Mouse (Mus musculus) limb, embryonic 12.5 days (tissue): ENCODE measurements at regions not wholly inside any gene's neighbourhood (a gene's known extent, or its start where the extent isn't known, plus 50 kb on each side); places are given as distances from the start of the nearest gene placed in this dataset.

Source experiments
- ATAC-seq: fragments of 200-750 bp; cut with Nextera tagmentation; 2 replicates; pipeline ENCODE4 v1.8.0; 2017; ENCODE audit warnings: low read depth, moderate TSS enrichment; ENCODE audit not compliant: insufficient number of reproducible peaks, insufficient read depth, low FRiP score, low TSS enrichment
- H3K27ac ChIP-seq: fragments of 300-500 bp; sonication (generic); 2 replicates; pipeline ENCODE4 v1.5.1; 2016; ENCODE audit warnings: mild to moderate bottlenecking, moderate library complexity
- H3K27me3 ChIP-seq: fragments of 300-500 bp; sonication (generic); 2 replicates; pipeline ENCODE4 v1.6.1; 2016; ENCODE audit warnings: mild to moderate bottlenecking, moderate library complexity
- H3K36me3 ChIP-seq: fragments of 300-500 bp; sonication (generic); 2 replicates; pipeline ENCODE4 v1.6.1; 2016; ENCODE audit warnings: mild to moderate bottlenecking, moderate library complexity
- H3K4me1 ChIP-seq: fragments of 300-500 bp; sonication (generic); replicated peaks from 2 replicates; pipeline ENCODE4 v1.6.1; 2016
- H3K4me2 ChIP-seq: fragments of 300-500 bp; sonication (generic); 2 replicates; pipeline ENCODE4 v1.6.1; 2016; ENCODE audit warnings: mild to moderate bottlenecking, moderate library complexity
- H3K4me3 ChIP-seq: fragments of 300-500 bp; sonication (generic); replicated peaks from 2 replicates; pipeline ENCODE4 v1.5.1; 2016; ENCODE audit warnings: mild to moderate bottlenecking
- H3K9ac ChIP-seq: fragments of 300-500 bp; sonication (generic); replicated peaks from 2 replicates; pipeline ENCODE4 v1.6.1; 2016; ENCODE audit warnings: mild to moderate bottlenecking, moderate library complexity
- H3K9me3 ChIP-seq: fragments of 300-500 bp; sonication (generic); 2 replicates; pipeline ENCODE4 v1.6.1; 2016; ENCODE audit warnings: mild to moderate bottlenecking, moderate library complexity
- WGBS: fragments of 180-500 bp; shearing (Covaris S2); methylation state at CpG from one replicate; pipeline ENCODE4 v1.1.7; 2016; 5-methylcytosine and 5-hydroxymethylcytosine counted together

- Histone ChIP-seq H3K9ac (no peak overlapping the region), H3K9me3 (no peaks in the 10 kb centered on the region), H3K4me1 (no peaks in the 10 kb centered on the region), H3K4me2 (no peak overlapping the region), H3K27me3 (no peaks in the 10 kb centered on the region), H3K36me3 (no peaks in the 10 kb centered on the region), H3K27ac (no peak overlapping the region), H3K4me3 (no peak overlapping the region)
- 80% methylated on average over 4 of the region's 4 CpGs for WGBS
- ATAC-seq = no peak
Observed at GRCm38 (mm10) chr13:37667386-37667785, 110.8 kb upstream of the Rreb1 start.

DNA sequence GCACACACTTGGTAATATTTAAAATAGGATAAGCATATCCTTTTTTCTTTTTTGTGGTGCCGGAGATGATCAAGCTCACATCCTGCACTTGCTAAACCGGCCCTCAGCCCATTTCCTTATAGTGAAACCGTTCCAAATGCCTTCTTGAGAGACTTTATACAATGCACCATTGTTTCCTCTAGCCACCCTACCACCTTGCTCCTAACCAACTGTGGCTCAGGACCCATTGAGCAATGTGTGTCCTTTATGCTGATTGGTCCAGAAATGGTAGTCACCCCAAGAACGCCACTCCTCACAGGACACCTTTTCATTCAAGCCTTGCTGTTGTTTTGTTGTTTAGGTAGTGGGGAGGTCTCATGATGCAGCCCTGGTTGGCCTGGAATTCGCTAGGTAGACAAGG lies 110.3 kb upstream of the Rreb1 start:
- Histone ChIP-seq H3K27me3 (no peaks in the 10 kb centered on the region), H3K4me2 (no peak overlapping the region), H3K4me3 (no peak overlapping the region), H3K27ac (no peak overlapping the region), H3K9ac (no peak overlapping the region), H3K9me3 (no peaks in the 10 kb centered on the region), H3K4me1 (no peaks in the 10 kb centered on the region), H3K36me3 (no peaks in the 10 kb centered on the region)
- ATAC-seq = no peak
- 81% methylated on average over 5 of the region's 5 CpGs for WGBS

GRCm38 (mm10) chr13:37671109-37671508 lies 107.1 kb upstream of the Rreb1 start:
- Histone ChIP-seq H3K4me2 (no peak overlapping the region), H3K27me3 (no peaks in the 10 kb centered on the region), H3K4me1 (no peaks in the 10 kb centered on the region), H3K9ac (no peak overlapping the region), H3K9me3 (no peaks in the 10 kb centered on the region), H3K27ac (no peak overlapping the region), H3K4me3 (no peak overlapping the region), H3K36me3 (no peaks in the 10 kb centered on the region)
- no peak for ATAC-seq
- 88% methylated on average over 5 of the region's 5 CpGs for WGBS

GRCm38 (mm10) chr13:37674676-37675350 lies 103.4 kb upstream of the Rreb1 start:
- H3K36me3 ChIP-seq = no peaks in the 10 kb centered on the region
- 72% methylated on average over 12 of the region's 12 CpGs for WGBS
- ATAC-seq = no peak
- no peaks in the 10 kb centered on the region for H3K9me3 ChIP-seq
- no peak overlapping the region for H3K9ac ChIP-seq
- H3K4me2 ChIP-seq = no peak overlapping the region
- no peaks in the 10 kb centered on the region for H3K27me3 ChIP-seq
- no peak overlapping the region for H3K27ac ChIP-seq
- H3K4me1 ChIP-seq = 0 out of 2 replicates have a peak, but pooled peaks cover 3% of the 10 kb centered on the region
- H3K4me3 ChIP-seq = no peak overlapping the region

DNA sequence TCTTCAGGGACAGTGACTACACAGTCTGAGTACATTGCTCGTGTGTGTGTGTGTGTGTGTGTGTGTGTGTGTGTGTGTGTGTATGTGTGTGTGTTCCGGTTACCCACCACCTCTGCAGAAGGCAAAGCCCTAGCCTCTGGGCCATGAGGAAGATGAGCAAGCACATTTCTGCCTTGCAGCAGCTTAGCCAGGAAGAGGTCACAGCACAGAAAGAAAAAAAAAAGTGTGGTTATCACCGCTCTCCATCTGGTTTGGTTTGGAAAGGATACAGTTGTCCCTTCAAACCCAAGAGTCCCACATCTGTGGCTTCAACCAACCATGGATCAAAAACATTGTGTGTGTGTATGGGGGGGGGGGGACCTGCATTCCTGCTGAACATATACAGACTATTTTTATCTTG lies 102.5 kb upstream of the Rreb1 start:
- Histone ChIP-seq H3K4me2 (no peak overlapping the region), H3K4me1 (0 out of 2 replicates have a peak, but pooled peaks cover 3% of the 10 kb centered on the region), H3K36me3 (no peaks in the 10 kb centered on the region), H3K27me3 (no peaks in the 10 kb centered on the region), H3K9ac (no peak overlapping the region), H3K4me3 (no peak overlapping the region), H3K9me3 (no peaks in the 10 kb centered on the region), H3K27ac (no peak overlapping the region)
- ATAC-seq = no peak
- 93% methylated on average over 3 of the region's 3 CpGs for WGBS

DNA sequence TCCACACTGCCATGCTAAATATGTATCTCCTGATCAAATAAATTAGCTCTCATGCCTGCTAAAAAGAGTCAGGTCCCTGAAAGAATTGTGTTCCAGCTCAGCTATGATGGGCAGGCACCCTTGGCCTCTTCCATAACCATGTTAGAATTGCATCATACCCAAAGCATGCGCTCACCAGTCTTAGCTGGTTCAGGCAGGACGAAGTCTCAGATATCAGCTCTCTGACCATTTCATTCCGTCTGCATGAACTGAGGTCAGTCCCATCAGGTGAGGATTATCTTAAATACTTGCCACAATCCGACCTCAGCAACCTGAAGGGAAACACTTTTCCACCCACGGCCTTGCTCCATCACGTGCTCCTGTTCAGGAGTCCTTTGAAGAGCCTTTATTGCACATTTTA lies 101.3 kb upstream of the Rreb1 start:
- Histone ChIP-seq H3K9ac (no peak overlapping the region), H3K27me3 (no peaks in the 10 kb centered on the region), H3K27ac (no peak overlapping the region), H3K4me3 (no peak overlapping the region), H3K9me3 (no peaks in the 10 kb centered on the region), H3K4me2 (no peak overlapping the region), H3K36me3 (no peaks in the 10 kb centered on the region), H3K4me1 (0 out of 2 replicates have a peak, but pooled peaks cover 3% of the 10 kb centered on the region)
- WGBS = 54% methylated on average over 6 of the region's 6 CpGs
- no peak for ATAC-seq

DNA sequence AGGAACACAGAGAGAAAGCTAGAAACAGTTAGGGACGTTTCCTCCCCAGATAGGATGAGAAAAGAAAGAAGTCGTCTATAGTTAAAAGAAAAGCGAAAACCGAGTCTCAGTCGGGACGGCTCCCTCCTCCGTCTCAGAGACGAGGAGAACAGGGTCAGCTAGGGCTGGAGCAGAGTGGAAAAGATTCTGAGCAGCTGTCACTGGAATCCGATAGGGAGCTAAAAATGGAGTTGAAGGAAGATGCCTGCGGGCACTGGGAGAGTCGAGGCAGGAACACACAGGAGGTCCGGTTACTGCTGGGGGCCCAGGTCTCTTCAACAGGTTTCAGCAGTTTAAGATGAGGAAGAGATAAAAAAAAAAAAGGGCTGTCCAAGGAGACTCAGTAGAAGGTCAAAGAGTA lies 99.9 kb upstream of the Rreb1 start:
- Histone ChIP-seq H3K27me3 (no peaks in the 10 kb centered on the region), H3K4me3 (no peak overlapping the region), H3K4me2 (no peak overlapping the region), H3K9ac (no peak overlapping the region), H3K36me3 (no peaks in the 10 kb centered on the region), H3K27ac (no peak overlapping the region), H3K4me1 (0 out of 2 replicates have a peak, but pooled peaks cover 3% of the 10 kb centered on the region), H3K9me3 (no peaks in the 10 kb centered on the region)
- no peak for ATAC-seq
- WGBS = 73% methylated on average over 12 of the region's 12 CpGs

DNA sequence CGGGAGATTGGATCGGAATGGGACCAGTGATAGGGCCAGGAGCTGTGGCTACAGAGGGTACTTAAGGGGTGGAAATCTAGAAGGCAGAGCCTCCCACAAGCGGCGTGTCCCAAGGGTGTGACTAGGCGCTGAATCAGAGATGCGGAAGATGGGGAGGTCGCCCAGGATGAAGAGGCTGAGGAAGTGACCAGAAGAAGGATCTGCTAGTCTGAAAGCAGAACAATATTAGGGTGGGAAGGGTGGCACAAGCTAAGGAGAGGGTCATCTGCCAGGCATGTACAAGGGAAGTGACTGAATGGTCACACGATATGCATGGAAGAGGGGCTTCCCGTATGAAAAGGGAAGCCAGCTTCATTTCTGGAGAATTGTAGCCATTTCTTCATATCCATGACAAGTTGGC lies 99.4 kb upstream of the Rreb1 start:
- 0 out of 2 replicates have a peak, but pooled peaks cover 3% of the 10 kb centered on the region for H3K4me1 ChIP-seq
- no peaks in the 10 kb centered on the region for H3K9me3 ChIP-seq
- 90% methylated on average over 9 of the region's 9 CpGs for WGBS
- H3K4me3 ChIP-seq = no peak overlapping the region
- H3K27ac ChIP-seq = no peak overlapping the region
- H3K4me2 ChIP-seq = no peak overlapping the region
- no peaks in the 10 kb centered on the region for H3K36me3 ChIP-seq
- no peaks in the 10 kb centered on the region for H3K27me3 ChIP-seq
- H3K9ac ChIP-seq = no peak overlapping the region
- ATAC-seq = no peak

- Histone ChIP-seq H3K36me3 (no peaks in the 10 kb centered on the region), H3K27me3 (no peaks in the 10 kb centered on the region), H3K4me3 (no peak overlapping the region), H3K4me1 (0 out of 2 replicates have a peak, but pooled peaks cover 3% of the 10 kb centered on the region), H3K27ac (no peak overlapping the region), H3K9ac (no peak overlapping the region), H3K4me2 (no peak overlapping the region), H3K9me3 (no peaks in the 10 kb centered on the region)
- peak; percentile 31; the same call in 1 of the 2 replicates for ATAC-seq
- 58% methylated on average over 4 of the region's 4 CpGs for WGBS
Observed at GRCm38 (mm10) chr13:37680837-37681619, 97.2 kb upstream of the Rreb1 start.

DNA sequence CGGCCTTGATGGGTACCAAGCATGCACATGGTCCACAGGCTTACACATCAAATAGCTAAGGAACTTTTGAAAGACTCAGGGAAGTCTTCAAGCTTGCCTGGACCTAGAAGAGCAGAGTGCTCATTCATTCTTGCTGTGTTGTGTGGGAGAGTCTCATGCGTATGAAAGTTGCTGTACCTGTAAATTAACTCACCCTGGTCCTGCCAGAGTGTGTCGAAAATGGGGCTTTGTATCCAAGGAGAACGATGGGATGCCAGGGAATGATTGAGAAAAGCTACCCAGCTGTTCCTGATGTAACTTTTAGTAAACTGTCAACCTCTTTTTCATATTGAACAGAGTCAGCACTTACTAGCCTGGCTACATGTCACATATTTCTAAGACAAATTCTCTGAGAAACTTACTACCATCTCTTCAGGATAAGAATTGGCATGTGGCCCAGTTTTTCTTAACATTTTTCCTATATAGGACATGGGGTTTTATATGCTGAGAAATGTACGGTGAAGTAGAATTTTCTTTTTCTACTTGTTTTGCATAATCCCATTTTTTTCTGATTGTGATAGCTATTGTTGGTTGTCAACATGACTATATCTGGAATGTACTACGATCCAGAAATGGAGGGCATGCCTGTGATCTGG lies 95.0 kb upstream of the Rreb1 start:
- H3K4me1 ChIP-seq = no peaks in the 10 kb centered on the region
- no peak for ATAC-seq
- H3K27ac ChIP-seq = no peak overlapping the region
- H3K9ac ChIP-seq = no peak overlapping the region
- H3K27me3 ChIP-seq = no peaks in the 10 kb centered on the region
- no peaks in the 10 kb centered on the region for H3K9me3 ChIP-seq
- WGBS = 85% methylated on average over 6 of the region's 6 CpGs
- H3K4me2 ChIP-seq = no peak overlapping the region
- no peak overlapping the region for H3K4me3 ChIP-seq
- H3K36me3 ChIP-seq = no peaks in the 10 kb centered on the region

DNA sequence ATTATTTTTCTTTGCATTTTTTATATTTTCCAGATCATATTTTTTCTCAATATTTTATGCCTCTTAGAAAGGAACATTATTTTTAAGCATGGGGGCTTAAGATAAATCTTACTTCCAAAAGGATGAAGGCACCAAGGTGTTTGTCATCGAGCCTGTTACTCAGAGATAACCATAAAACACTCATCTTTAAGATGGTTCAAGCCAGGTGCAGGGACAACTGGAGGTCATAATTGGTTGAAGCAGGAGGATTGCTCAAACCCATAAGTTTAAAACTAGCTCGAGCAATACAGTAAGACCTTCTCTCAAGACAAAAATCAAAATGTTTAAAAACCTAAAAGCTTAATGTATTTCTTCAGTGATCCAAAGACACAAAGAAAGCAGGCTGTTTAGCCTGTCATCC lies 92.6 kb upstream of the Rreb1 start:
- Histone ChIP-seq H3K27me3 (no peaks in the 10 kb centered on the region), H3K27ac (no peak overlapping the region), H3K4me2 (no peak overlapping the region), H3K4me3 (no peak overlapping the region), H3K9me3 (no peaks in the 10 kb centered on the region), H3K4me1 (no peaks in the 10 kb centered on the region), H3K9ac (no peak overlapping the region), H3K36me3 (no peaks in the 10 kb centered on the region)
- no peak for ATAC-seq
- 69% methylated on average over 2 of the region's 2 CpGs for WGBS
